Mouse (Mus musculus): ENCODE data around the gene Ptov1.
A peak's percentile ranks its signal among the peaks of the same experiment; 100 is the strongest.

Gene Ptov1

DNA sequence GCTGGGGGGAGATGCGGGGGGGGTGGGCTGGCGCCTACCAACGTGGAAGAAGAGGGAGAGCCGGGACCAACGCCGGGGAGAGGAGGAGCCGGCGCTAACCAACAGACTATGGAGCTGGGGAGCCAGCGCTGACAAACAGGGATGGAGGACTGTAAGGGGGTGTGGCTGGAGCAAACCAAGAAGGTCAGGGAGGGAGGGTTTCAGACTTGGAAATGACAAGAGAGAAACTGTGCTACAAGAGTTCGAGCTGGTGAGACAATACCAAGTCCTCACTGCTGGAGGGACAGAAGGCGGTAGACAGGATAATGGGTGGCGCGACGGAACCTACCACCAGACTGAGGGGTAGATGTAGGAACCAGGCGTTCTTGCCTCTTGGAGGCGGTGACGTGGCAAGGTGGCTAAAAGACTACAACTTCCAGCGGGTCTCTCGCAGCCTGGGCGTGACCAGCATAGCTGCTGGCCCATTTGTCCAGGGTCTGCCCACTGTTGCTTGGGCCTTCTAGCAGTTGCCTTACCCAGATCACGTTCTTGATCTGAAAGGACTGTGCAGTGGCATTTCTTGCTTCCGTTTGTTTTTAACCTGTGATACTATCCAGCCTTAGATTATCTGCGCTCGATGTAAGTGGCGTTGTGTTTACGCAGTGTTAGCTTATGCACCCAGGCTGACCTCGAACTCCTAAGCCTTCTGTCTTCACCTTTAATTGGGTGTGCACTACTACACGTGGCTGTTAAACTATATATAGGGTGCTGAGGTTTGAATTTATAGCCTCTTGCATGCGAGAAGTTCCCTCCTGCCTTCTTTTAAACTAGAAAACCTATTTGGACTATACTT, at the start of gene Ptov1:
Gene Ptov1 (minus strand): TSS at position 92 of the 832 bp plus-strand sequence.
- peak; percentile 99 for DNase-seq

DNA sequence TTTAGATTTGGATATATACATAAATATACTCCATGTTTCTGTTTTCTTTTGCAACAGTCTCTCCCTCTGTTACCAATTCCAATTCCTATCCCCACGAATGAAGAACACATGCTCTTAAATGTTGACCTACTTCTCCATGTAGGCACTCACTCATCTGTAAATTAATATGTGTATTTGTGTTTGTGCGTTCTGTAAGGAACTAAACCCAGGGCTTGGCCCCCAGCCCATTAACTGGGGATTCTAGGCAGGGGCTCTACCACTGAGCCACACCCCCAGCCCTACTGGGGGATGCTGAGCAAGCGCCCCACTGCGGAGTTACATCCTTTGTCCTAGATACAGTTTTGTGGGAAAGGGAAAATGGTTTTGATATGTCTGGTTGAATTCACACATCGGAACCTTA, 49.5 kb upstream of the Ptov1 start:
- DNase-seq: no peak

- no peak for DNase-seq
Observed at GRCm38 (mm10) chr7:44918219-44918618, 48.6 kb upstream of the Ptov1 start.

DNA sequence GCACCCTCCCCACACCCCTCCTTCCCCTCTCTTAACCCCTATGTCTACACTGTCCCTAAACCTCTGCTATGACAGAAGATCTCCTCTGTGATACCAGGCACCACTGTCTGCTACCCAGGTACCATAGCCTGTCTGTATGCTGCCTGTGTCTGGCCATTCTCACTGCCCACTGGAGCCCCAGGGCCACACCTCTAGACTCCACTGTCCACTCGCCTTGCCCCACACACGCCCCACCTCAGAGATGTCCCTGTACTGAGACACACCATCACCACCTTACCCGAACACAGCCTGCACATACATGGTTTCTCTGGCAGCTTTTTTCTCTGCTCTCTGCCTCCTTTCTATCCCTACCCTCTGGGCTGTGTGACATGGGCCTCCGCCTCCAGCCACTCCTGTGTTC, 47.3 kb upstream of the Ptov1 start:
- no peak for DNase-seq

DNA sequence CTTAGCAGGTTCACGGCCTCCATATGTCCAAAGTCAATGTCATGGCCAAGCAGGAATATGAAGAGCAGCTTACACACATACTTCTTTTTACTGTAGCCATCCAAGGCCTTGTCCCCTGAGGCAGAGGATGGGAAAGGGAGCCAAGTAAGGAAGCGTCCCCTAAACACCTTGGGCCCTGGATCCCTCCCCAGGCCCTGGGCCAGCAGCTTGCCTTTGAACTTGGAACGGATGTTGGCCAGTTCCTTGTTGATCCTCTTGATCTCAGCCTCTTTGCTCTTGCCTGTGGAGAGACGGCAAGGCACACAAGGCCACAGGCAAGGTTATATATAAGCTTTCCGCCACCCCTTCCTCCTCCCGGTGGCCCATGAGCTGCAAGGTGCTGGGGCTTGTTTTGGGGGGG, 46.6 kb upstream of the Ptov1 start:
- no peak for DNase-seq

GRCm38 (mm10) chr7:44915314-44915713, 45.7 kb upstream of the Ptov1 start:
- DNase-seq: no peak

- no peak for DNase-seq
Observed at GRCm38 (mm10) chr7:44914396-44914795, 44.8 kb upstream of the Ptov1 start.

- no peak for DNase-seq
Observed at GRCm38 (mm10) chr7:44908706-44909476, 39.3 kb upstream of the Ptov1 start.

DNA sequence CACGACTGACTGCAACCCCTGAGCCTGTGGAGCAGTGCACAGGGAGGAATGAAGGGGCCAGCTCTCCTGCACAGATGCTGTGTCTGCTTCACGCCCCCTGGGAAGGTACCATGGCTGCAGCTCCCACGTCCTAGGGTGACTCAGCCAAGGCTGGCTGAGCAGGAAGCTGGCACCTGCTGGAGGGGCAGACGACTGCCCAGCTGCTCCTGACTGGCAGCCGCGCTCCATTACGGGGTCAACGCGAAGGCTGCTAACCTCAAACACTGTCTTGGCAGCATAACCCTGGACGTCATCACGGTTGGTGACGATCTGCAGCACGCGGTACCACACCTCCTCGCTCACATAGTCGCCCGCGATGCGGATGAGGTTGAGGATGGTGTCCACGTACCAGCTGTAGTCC, 35.8 kb upstream of the Ptov1 start:
- DNase-seq: no peak

GRCm38 (mm10) chr7:44901230-44901722, 31.7 kb upstream of the Ptov1 start:
- no peak for DNase-seq

DNA sequence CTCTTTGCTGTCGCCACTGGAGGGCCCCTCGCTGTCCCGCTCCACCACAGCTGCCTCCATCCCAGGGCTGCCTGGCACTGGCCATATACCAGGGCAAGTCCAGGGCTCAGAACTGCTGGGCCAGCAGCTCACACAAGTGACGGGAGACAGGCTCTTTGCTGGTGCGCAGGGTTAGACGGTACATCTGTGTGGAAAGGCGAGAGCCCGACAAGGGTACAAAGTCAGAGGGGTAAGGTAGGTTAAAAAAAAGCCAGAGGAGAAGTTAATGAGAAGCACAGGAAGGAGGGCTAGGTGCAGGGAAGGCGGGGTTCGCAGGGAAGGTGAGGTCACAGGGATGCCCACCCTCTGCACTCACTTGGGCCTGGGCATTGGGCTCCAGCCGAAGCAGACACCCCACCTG, 31.0 kb upstream of the Ptov1 start:
- no peak for DNase-seq

DNA sequence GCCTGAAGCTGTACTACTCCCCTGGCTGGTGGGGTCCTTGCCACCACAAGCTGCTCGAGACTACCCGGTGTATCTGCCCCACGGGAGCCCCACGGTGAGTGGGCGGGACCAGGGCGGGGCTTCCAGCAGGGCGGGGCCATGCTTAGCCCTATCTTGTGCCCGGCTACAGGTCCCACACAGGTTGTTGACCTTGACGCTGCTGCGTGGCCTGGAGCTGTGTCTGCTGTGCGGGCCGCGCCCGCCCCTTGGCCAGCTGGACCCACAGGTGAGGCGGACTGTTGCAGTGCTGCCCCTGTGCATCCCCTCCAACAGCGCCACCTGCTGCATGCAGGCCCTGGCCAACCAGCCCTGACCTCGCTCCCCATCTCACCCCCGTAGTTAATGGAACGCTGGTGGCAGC, 29.0 kb upstream of the Ptov1 start:
- no peak for DNase-seq

DNA sequence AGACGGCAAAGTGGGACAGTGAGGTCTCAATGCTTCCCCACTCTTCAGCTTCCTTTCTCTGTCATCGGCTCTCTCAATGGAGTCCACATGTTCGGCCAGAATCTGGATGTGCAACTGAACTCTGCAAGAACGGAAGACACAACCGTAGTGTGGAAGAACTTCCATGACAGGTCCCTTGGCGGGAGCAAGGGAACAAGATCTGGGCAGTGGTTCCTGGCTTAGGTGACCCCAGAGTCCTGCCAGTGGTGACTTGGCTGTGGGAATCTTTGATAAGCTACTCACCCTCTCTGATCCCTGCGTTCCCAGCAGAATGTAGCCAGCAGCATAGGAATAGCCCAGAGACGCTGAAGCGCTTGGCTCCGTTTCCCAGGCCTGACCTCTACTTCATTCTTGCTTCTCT, 26.9 kb upstream of the Ptov1 start:
- no peak for DNase-seq

GRCm38 (mm10) chr7:44895593-44896434, 26.2 kb upstream of the Ptov1 start, which contains the start of gene Fuz:
Fuz (plus strand) TSS chr7:44896079.
- DNase-seq: peak; percentile 95

DNA sequence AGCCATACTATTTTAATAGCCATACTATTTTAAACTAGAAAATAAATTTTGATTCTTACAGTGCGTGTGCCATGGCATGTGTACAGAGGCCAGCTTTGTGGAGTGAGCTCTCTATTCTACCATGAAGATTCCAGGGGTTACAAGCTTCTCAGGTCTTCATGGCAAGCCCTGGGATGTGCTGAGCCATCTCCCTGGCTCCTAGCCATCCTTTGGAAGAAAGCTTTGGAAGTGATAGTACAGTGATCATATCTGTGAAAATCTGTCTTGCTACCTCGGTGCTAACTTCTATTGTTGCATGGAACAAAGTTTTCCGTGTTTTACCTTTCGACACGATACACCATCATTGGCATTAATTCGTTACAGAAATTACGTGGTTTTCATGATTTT, 25.6 kb upstream of the Ptov1 start:
- DNase-seq: no peak

GRCm38 (mm10) chr7:44894175-44894574, 24.6 kb upstream of the Ptov1 start:
- DNase-seq: no peak

- no peak for DNase-seq
Observed at GRCm38 (mm10) chr7:44893197-44893596, 23.6 kb upstream of the Ptov1 start.

GRCm38 (mm10) chr7:44892276-44892921, 22.8 kb upstream of the Ptov1 start, which contains the start of gene Med25:
Med25 (minus strand) TSS chr7:44892712.
- peak; percentile 97 for DNase-seq

- DNase-seq: no peak
Observed at GRCm38 (mm10) chr7:44891611-44892010, 22.0 kb upstream of the Ptov1 start.

- DNase-seq: no peak
Observed at GRCm38 (mm10) chr7:44890737-44891136, 21.1 kb upstream of the Ptov1 start.

GRCm38 (mm10) chr7:44890180-44890579, 20.6 kb upstream of the Ptov1 start:
- DNase-seq: no peak

All from layer of hippocampus, adult 9-11 months (tissue).